Comparison of ENCODE assay signal across 8 mouse cellular contexts in genomic region chr5:112382641-112383330, GRCm38 (mm10). TPM values are rescaled to one million over a fixed set of nuclear protein-coding genes. Genes with fewer than 3 reads are reported as not detected.
DNase-seq lines count a peak whose midpoint lies in the region; ATAC-seq lines count a peak whose summit lies in the region.
"Had no signal": no experiment of that assay in that cellular context is flagged by ENCODE, and none has a peak within 500 bp of the region (broad histone marks: within the 10 kb centered on the region; RNA-seq: fewer than 3 reads in every experiment).

No protein-coding gene starts in this region.

- 50% methylated on average over 17 of the region's 17 CpGs for WGBS in limb, embryonic 12.5 days
- WGBS in limb, embryonic 10.5 days: 72% methylated on average over 16 of the region's 17 CpGs
- WGBS in heart, embryonic 13.5 days: 64% methylated on average over 15 of the region's 17 CpGs
- WGBS in liver, embryonic 11.5 days: 63% methylated on average over 17 of the region's 17 CpGs

- ATAC-seq in limb, embryonic 12.5 days (ENCODE audit: insufficient number of reproducible peaks, insufficient read depth, low FRiP score, low TSS enrichment, low read depth): 0 out of 2 replicates have a peak, but pooled peaks have one; percentile 23
- ATAC-seq in heart, embryonic 13.5 days (ENCODE audit: extremely low read depth, insufficient number of reproducible peaks, low FRiP score, low TSS enrichment): no peak
- ATAC-seq in liver, embryonic 11.5 days (replicated peaks; ENCODE audit: low FRiP score): no peak

- H3K27me3 ChIP-seq in limb, embryonic 12.5 days: no peaks in the 10 kb centered on the region
- no peaks in the 10 kb centered on the region for H3K27me3 ChIP-seq in limb, embryonic 10.5 days (ENCODE audit: low read depth, poor library complexity, severe bottlenecking)
- peaks cover 8% of the 10 kb centered on the region for H3K27me3 ChIP-seq in heart, embryonic 13.5 days (replicated peaks)
- H3K27me3 ChIP-seq in liver, embryonic 11.5 days (replicated peaks; ENCODE audit: control insufficient read depth, insufficient read depth, low read length): no peaks in the 10 kb centered on the region

- H3K9me3 ChIP-seq in limb, embryonic 12.5 days: no peaks in the 10 kb centered on the region
- no peaks in the 10 kb centered on the region for H3K9me3 ChIP-seq in limb, embryonic 10.5 days (replicated peaks)
- H3K9me3 ChIP-seq in heart, embryonic 13.5 days: no peaks in the 10 kb centered on the region
- no peaks in the 10 kb centered on the region for H3K9me3 ChIP-seq in liver, embryonic 11.5 days (ENCODE audit: control insufficient read depth, low read length)

- no peak overlapping the region for H3K9ac ChIP-seq in limb, embryonic 12.5 days (replicated peaks)
- H3K9ac ChIP-seq in heart, embryonic 13.5 days: 0 out of 2 replicates have a peak overlapping the region, but pooled peaks have one; percentile 5
- H3K9ac ChIP-seq in liver, embryonic 11.5 days (ENCODE audit: low read depth, low read length): no peak overlapping the region

- DNase-seq in limb, embryonic 10.5 days (ENCODE audit: low spot score): no peak
- DNase-seq in cerebellum, postnatal 25 days: peak; percentile 54 to 58
- DNase-seq in lung, postnatal 25 days (ENCODE audit: low spot score): peak; percentile 34
- no peak for DNase-seq in liver, embryonic 11.5 days (ENCODE audit: low spot score)
- no peak for DNase-seq in thymus, postnatal 10 days (ENCODE audit: low spot score in 2 of 2)

- H3K36me3 ChIP-seq in limb, embryonic 12.5 days: peaks cover 53% of the 10 kb centered on the region
- H3K36me3 ChIP-seq in limb, embryonic 10.5 days: peaks cover 49% of the 10 kb centered on the region
- H3K36me3 ChIP-seq in heart, embryonic 13.5 days: peaks cover 26% of the 10 kb centered on the region
- H3K36me3 ChIP-seq in liver, embryonic 11.5 days (ENCODE audit: control insufficient read depth, insufficient read depth, low read length): peaks cover 6% of the 10 kb centered on the region; the same call in 1 of the 2 replicates

- H3K27ac ChIP-seq in limb, embryonic 12.5 days: peak overlapping the region; percentile 37; the same call in 1 of the 2 replicates
- H3K27ac ChIP-seq in limb, embryonic 10.5 days: no peak overlapping the region
- no peak overlapping the region for H3K27ac ChIP-seq in heart, embryonic 13.5 days (replicated peaks)
- no peak overlapping the region for H3K27ac ChIP-seq in liver, embryonic 11.5 days (ENCODE audit: low read depth, low read length)

- no peak overlapping the region for H3K4me3 ChIP-seq in limb, embryonic 12.5 days (replicated peaks)
- H3K4me3 ChIP-seq in limb, embryonic 10.5 days: no peak overlapping the region
- H3K4me3 ChIP-seq in heart, embryonic 13.5 days: no peak overlapping the region
- no peak overlapping the region for H3K4me3 ChIP-seq in liver, embryonic 11.5 days (ENCODE audit: low read depth, low read length)
- H3K4me3 ChIP-seq: myocyte had no signal

- 0 out of 2 replicates have a peak, but pooled peaks cover 7% of the 10 kb centered on the region for H3K4me1 ChIP-seq in limb, embryonic 12.5 days (replicated peaks)
- H3K4me1 ChIP-seq in limb, embryonic 10.5 days: peaks cover 5% of the 10 kb centered on the region
- H3K4me1 ChIP-seq in heart, embryonic 13.5 days: 0 out of 2 replicates have a peak, but pooled peaks cover 7% of the 10 kb centered on the region
- H3K4me1 ChIP-seq in liver, embryonic 11.5 days (replicated peaks; ENCODE audit: control insufficient read depth, insufficient read depth, low read length): peaks cover 11% of the 10 kb centered on the region

- H3K4me2 ChIP-seq in limb, embryonic 12.5 days: no peak overlapping the region
- no peak overlapping the region for H3K4me2 ChIP-seq in heart, embryonic 13.5 days
- no peak overlapping the region for H3K4me2 ChIP-seq in liver, embryonic 11.5 days

RNA-seq across cellular contexts. Expression of gene Asphd2, which starts 11.9 kb away (rescaled TPM):
- polyA plus RNA-seq in limb, embryonic 12.5 days (2016; fragmentation: Nextera tagmentation; extraction: Ambion mirVana): 29.0 and 35.4 TPM in 2 replicates
- 22.0 and 23.6 TPM in 2 replicates for polyA plus RNA-seq in limb, embryonic 10.5 days (2016; fragmentation: Nextera tagmentation; extraction: Ambion mirVana)
- 1.1 and 1.2 TPM in 2 replicates for polyA plus RNA-seq in heart, embryonic 13.5 days (2015; fragmentation: Nextera tagmentation; extraction: Ambion mirVana)
- polyA plus RNA-seq in liver, embryonic 11.5 days (2014; fragmentation: Nextera tagmentation; extraction: Ambion mirVana): 2.6 and 3.7 TPM in 2 replicates

RNA-seq across cellular contexts. Expression of gene Gm6583, which starts 27.0 kb away (rescaled TPM):
- polyA plus RNA-seq in limb, embryonic 12.5 days (2016; fragmentation: Nextera tagmentation; extraction: Ambion mirVana): 0.24 and 0.33 TPM in 2 replicates
- 0.14 and 0.25 TPM in 2 replicates for polyA plus RNA-seq in limb, embryonic 10.5 days (2016; fragmentation: Nextera tagmentation; extraction: Ambion mirVana)
- 0.06 and 0.07 TPM in 2 replicates for polyA plus RNA-seq in heart, embryonic 13.5 days (2015; fragmentation: Nextera tagmentation; extraction: Ambion mirVana)
- 0.29 and 0.36 TPM in 2 replicates for polyA plus RNA-seq in liver, embryonic 11.5 days (2014; fragmentation: Nextera tagmentation; extraction: Ambion mirVana)

RNA-seq across cellular contexts. Expression of gene Hps4, which starts 39.9 kb away (rescaled TPM):
- polyA plus RNA-seq in limb, embryonic 12.5 days (2016; fragmentation: Nextera tagmentation; extraction: Ambion mirVana): 40.1 and 44.9 TPM in 2 replicates
- polyA plus RNA-seq in limb, embryonic 10.5 days (2016; fragmentation: Nextera tagmentation; extraction: Ambion mirVana): 38.9 and 39.1 TPM in 2 replicates
- 18.5 and 19.2 TPM in 2 replicates for polyA plus RNA-seq in heart, embryonic 13.5 days (2015; fragmentation: Nextera tagmentation; extraction: Ambion mirVana)
- polyA plus RNA-seq in liver, embryonic 11.5 days (2014; fragmentation: Nextera tagmentation; extraction: Ambion mirVana): 25.5 and 32.2 TPM in 2 replicates

RNA-seq across cellular contexts. Expression of gene Srrd, which starts 39.9 kb away (rescaled TPM):
- 54.9 and 57.2 TPM in 2 replicates for polyA plus RNA-seq in limb, embryonic 12.5 days (2016; fragmentation: Nextera tagmentation; extraction: Ambion mirVana)
- 56.2 and 59.2 TPM in 2 replicates for polyA plus RNA-seq in limb, embryonic 10.5 days (2016; fragmentation: Nextera tagmentation; extraction: Ambion mirVana)
- polyA plus RNA-seq in heart, embryonic 13.5 days (2015; fragmentation: Nextera tagmentation; extraction: Ambion mirVana): 24.0 and 25.8 TPM in 2 replicates
- polyA plus RNA-seq in liver, embryonic 11.5 days (2014; fragmentation: Nextera tagmentation; extraction: Ambion mirVana): 35.3 and 36.5 TPM in 2 replicates

RNA-seq across cellular contexts. Expression of gene Tfip11, which starts 56.6 kb away (rescaled TPM):
- 38.2 and 41.5 TPM in 2 replicates for polyA plus RNA-seq in limb, embryonic 12.5 days (2016; fragmentation: Nextera tagmentation; extraction: Ambion mirVana)
- 43.5 and 44.4 TPM in 2 replicates for polyA plus RNA-seq in limb, embryonic 10.5 days (2016; fragmentation: Nextera tagmentation; extraction: Ambion mirVana)
- polyA plus RNA-seq in heart, embryonic 13.5 days (2015; fragmentation: Nextera tagmentation; extraction: Ambion mirVana): 17.8 and 19.4 TPM in 2 replicates
- polyA plus RNA-seq in liver, embryonic 11.5 days (2014; fragmentation: Nextera tagmentation; extraction: Ambion mirVana): 24.5 and 30.5 TPM in 2 replicates

Comparison
In these comparisons a context has a peak if more than half of its experiments do, and no peak if none do; other contexts are left out.
1. DNase-seq: peak in cerebellum, postnatal 25 days (2 of 2) and lung, postnatal 25 days (single experiment); none in limb, embryonic 10.5 days (single experiment), liver, embryonic 11.5 days (single experiment) and thymus, postnatal 10 days (0 of 2).